Mouse (Mus musculus) intestine, postnatal 0 days (tissue): ENCODE measurements around the gene Aldob. TPM values are rescaled to one million over a fixed set of nuclear protein-coding genes. Genes with fewer than 3 reads are reported as not detected.
A peak's percentile ranks its signal among the peaks of the same experiment; 100 is the strongest.

Experiments used
- ATAC-seq: fragments of 200-750 bp; cut with Nextera tagmentation; 2 replicates; pipeline ENCODE4 v1.8.0; 2017; ENCODE audit warnings: mild to moderate bottlenecking, moderate TSS enrichment, moderate library complexity
- H3K27ac ChIP-seq: fragments of 300-500 bp; sonication (generic); 2 replicates; pipeline ENCODE4 v1.5.1; 2014; ENCODE audit warnings: mild to moderate bottlenecking, low read depth, low read length, moderate library complexity
- H3K27me3 ChIP-seq: fragments of 300-500 bp; sonication (generic); replicated peaks from 2 replicates; pipeline ENCODE4 v1.6.1; 2014; ENCODE audit warnings: low read length, mixed read lengths; ENCODE audit not compliant: control insufficient read depth, insufficient read depth
- H3K36me3 ChIP-seq: fragments of 300-500 bp; sonication (generic); 2 replicates; pipeline ENCODE4 v1.6.1; 2014; ENCODE audit warnings: mild to moderate bottlenecking, moderate library complexity; ENCODE audit not compliant: control insufficient read depth, insufficient read depth
- H3K4me1 ChIP-seq: fragments of 300-500 bp; sonication (generic); replicated peaks from 2 replicates; pipeline ENCODE4 v1.6.1; 2014; ENCODE audit warnings: antibody characterized with exemption, low read length, mixed read lengths; ENCODE audit not compliant: control insufficient read depth, insufficient read depth
- H3K4me2 ChIP-seq: fragments of 300-500 bp; sonication (generic); replicated peaks from 2 replicates; pipeline ENCODE4 v1.6.1; 2014; ENCODE audit warnings: low read depth, mild to moderate bottlenecking, moderate library complexity
- H3K4me3 ChIP-seq: fragments of 300-500 bp; sonication (generic); 2 replicates; pipeline ENCODE4 v1.5.1; 2014; ENCODE audit warnings: low read depth, low read length
- H3K9ac ChIP-seq: fragments of 300-500 bp; sonication (generic); 2 replicates; pipeline ENCODE4 v1.6.1; 2014; ENCODE audit warnings: mild to moderate bottlenecking, low read depth, low read length
- H3K9me3 ChIP-seq: fragments of 300-500 bp; sonication (generic); 2 replicates; pipeline ENCODE4 v1.6.1; 2016; ENCODE audit warnings: mixed run types; ENCODE audit not compliant: control insufficient read depth
- CTCF ChIP-seq: sonication (generic); IDR thresholded peaks from 2 replicates; pipeline ENCODE4 v1.5.1; 2016; ENCODE audit warnings: low read depth, mild to moderate bottlenecking, control low read depth, antibody characterized with exemption, moderate library complexity
- WGBS: fragments of 180-500 bp; shearing (Covaris S2); extraction: QIAGEN DNeasy Blood & Tissue Kit; methylation state at CpG from one replicate; pipeline ENCODE4 v1.1.7; 2014; 5-methylcytosine and 5-hydroxymethylcytosine counted together
- polyA plus RNA-seq: library from polyadenylated mRNA; unstranded; fragments of >200 nt; fragmentation: Nextera tagmentation; extraction: Ambion mirVana; gene quantifications from 2 replicates; pipeline ENCODE4 v1.2.1, GENCODE M21; 2015

The Aldob gene
- polyA plus RNA-seq, 1 experiment from 2014 or later, result 1,674 TPM

GRCm38 (mm10) chr4:49557375-49557774, 8.0 kb upstream of the Aldob start:
- no peaks in the 10 kb centered on the region; the same call in 1 of the 2 replicates for H3K4me1 ChIP-seq
- no peaks in the 10 kb centered on the region for H3K9me3 ChIP-seq
- no peak for TF ChIP-seq CTCF
- H3K27ac ChIP-seq, result peak overlapping the region; percentile 63
- ATAC-seq, result no peak
- WGBS, result 97% methylated on average over 7 of the region's 7 CpGs
- no peak overlapping the region for H3K4me3 ChIP-seq
- no peak overlapping the region for H3K9ac ChIP-seq
- no peaks in the 10 kb centered on the region for H3K27me3 ChIP-seq
- no peak overlapping the region for H3K4me2 ChIP-seq
- H3K36me3 ChIP-seq, result no peaks in the 10 kb centered on the region

- Histone ChIP-seq H3K9ac (no peak overlapping the region), H3K27ac (peak overlapping the region; percentile 54), H3K4me3 (no peak overlapping the region), H3K9me3 (no peaks in the 10 kb centered on the region), H3K4me2 (no peak overlapping the region), H3K27me3 (no peaks in the 10 kb centered on the region), H3K36me3 (no peaks in the 10 kb centered on the region), H3K4me1 (no peaks in the 10 kb centered on the region)
- peak; percentile 62 for ATAC-seq
- WGBS, result 35% methylated on average over 5 of the region's 5 CpGs
- no peak for TF ChIP-seq CTCF
Measured at GRCm38 (mm10) chr4:49553380-49553779, 4.0 kb upstream of the Aldob start.

GRCm38 (mm10) chr4:49547544-49548219, 1.7 kb downstream of the Aldob start:
- Histone ChIP-seq H3K4me3 (peak overlapping the region; percentile 49), H3K9ac (peak overlapping the region; percentile 68), H3K27ac (peak overlapping the region; percentile 91), H3K4me2 (peak overlapping the region; percentile 67), H3K36me3 (peaks cover 15% of the 10 kb centered on the region), H3K27me3 (no peaks in the 10 kb centered on the region), H3K4me1 (no peaks in the 10 kb centered on the region), H3K9me3 (no peaks in the 10 kb centered on the region)
- peak; percentile 62 for ATAC-seq
- 53% methylated on average over 7 of the region's 7 CpGs for WGBS
- no peak for TF ChIP-seq CTCF

- Histone ChIP-seq H3K36me3 (peaks cover 21% of the 10 kb centered on the region), H3K9ac (no peak overlapping the region; the same call in 1 of the 2 replicates), H3K4me2 (peak overlapping the region; percentile 67), H3K27me3 (no peaks in the 10 kb centered on the region), H3K4me3 (no peak overlapping the region), H3K9me3 (no peaks in the 10 kb centered on the region), H3K4me1 (no peaks in the 10 kb centered on the region), H3K27ac (peak overlapping the region; percentile 60)
- ATAC-seq, result peak; percentile 86
- no peak for TF ChIP-seq CTCF
- WGBS, result 22% methylated on average over 6 of the region's 6 CpGs
Measured at GRCm38 (mm10) chr4:49546873-49547543, 2.3 kb downstream of the Aldob start.

GRCm38 (mm10) chr4:49546026-49546425, 3.3 kb downstream of the Aldob start:
- H3K4me2 ChIP-seq, result peak overlapping the region; percentile 67
- WGBS, result 60% methylated on average over 2 of the region's 2 CpGs
- H3K4me3 ChIP-seq, result no peak overlapping the region

GRCm38 (mm10) chr4:49540966-49541365, 8.4 kb downstream of the Aldob start:
- TF ChIP-seq CTCF, result no peak
- Histone ChIP-seq H3K27me3 (no peaks in the 10 kb centered on the region), H3K4me2 (no peak overlapping the region), H3K9ac (no peak overlapping the region), H3K4me3 (no peak overlapping the region), H3K36me3 (peaks cover 66% of the 10 kb centered on the region), H3K9me3 (no peaks in the 10 kb centered on the region), H3K27ac (no peak overlapping the region), H3K4me1 (no peaks in the 10 kb centered on the region)
- ATAC-seq, result no peak
- 79% methylated on average over 3 of the region's 3 CpGs for WGBS

More at GRCm38 (mm10) chr4:49546026-49546425, 3.3 kb downstream of the Aldob start:
- Histone ChIP-seq H3K9ac (peak overlapping the region; percentile 18; the same call in 1 of the 2 replicates), H3K9me3 (no peaks in the 10 kb centered on the region), H3K27me3 (no peaks in the 10 kb centered on the region), H3K4me1 (no peaks in the 10 kb centered on the region), H3K36me3 (peaks cover 23% of the 10 kb centered on the region), H3K27ac (peak overlapping the region; percentile 60)
- TF ChIP-seq CTCF, result no peak
- ATAC-seq, result no peak
